Mouse (Mus musculus): ENCODE measurements around the gene Ccdc97.
A peak's percentile ranks its signal among the peaks of the same experiment; 100 is the strongest.

Ccdc97 gene

DNA sequence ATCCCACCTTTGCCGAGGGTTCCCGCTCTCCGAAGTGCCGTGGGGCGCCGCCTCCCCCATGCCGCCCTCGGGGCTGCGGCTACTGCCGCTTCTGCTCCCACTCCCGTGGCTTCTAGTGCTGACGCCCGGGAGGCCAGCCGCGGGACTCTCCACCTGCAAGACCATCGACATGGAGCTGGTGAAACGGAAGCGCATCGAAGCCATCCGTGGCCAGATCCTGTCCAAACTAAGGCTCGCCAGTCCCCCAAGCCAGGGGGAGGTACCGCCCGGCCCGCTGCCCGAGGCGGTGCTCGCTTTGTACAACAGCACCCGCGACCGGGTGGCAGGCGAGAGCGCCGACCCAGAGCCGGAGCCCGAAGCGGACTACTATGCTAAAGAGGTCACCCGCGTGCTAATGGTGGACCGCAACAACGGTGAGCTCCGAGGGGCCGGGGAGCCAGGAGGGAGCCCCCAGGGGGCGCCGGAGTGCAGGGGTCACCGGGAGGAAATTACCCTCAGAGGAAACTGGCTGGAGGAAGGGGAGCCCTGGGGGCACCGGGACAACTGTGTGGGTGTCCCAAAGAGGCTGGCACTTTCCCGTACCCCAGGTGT lies 31.0 kb downstream of the Ccdc97 start:
- no peak for DNase-seq

DNA sequence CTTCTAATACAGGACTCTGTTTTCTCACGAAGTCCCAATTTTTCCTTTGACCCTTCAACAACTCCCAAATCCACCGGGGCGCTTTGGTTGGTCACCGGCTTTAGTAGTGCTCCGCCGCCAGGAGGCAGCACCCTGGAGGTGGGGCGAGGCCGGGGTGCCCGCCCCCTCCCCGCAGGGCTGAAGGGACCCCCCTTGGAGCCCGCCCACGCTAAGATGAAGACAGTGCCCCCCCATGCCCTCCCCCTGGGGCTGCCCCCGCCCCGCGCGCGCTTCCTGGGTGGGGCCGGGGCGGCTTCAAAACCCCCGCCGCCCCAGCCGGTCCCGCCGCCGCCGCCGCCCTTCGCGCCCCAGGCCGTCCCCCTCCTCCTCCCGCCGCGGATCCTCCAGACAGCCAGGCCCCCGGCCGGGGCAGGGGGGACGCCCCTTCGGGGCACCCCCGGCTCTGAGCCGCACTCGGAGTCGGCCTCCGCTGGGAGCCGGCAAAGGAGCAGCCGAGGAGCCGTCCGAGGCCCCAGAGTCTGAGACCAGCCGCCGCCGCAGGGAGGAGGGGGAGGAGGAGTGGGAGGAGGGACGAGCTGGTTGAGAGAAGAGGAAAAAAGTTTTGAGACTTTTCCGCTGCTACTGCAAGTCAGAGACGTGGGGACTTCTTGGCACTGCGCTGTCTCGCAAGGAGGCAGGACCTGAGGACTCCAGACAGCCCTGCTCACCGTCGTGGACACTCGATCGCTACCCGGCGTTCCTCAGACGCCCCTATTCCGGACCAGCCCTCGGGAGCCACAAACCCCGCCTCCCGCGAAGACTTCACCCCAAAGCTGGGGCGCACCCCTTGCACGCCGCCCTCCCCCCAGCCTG lies 32.0 kb downstream of the Ccdc97 start, which contains the start of gene Tgfb1:
TSS of gene Tgfb1 (plus strand) at position 323 of the 852 bp plus-strand sequence.
- DNase-seq: peak; percentile 61

DNA sequence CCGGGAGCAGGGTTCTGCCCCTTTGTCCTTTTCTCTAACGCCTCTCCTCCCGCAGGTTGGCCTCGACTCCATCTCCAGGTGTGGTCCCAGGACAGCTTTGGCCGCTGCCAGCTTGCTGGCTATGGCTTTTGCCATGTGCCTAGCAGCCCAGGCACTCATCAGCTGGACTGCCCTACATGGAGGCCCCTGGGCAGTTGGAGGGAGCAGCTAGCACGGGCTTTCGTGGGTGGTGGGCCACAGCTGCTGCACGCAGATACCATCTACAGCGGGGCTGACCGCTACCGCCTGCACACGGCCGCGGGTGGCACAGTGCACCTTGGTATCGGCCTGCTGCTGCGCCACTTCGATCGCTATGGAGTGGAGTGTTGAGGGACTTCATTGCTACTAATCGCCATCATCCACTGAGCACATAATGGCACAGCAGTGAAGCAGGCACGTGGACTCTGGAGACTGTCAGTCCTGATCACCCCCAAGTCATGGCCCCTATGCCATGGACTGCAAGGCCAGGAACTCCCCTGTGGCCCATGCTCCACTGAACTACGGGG lies 32.9 kb downstream of the Ccdc97 start:
- no peak for DNase-seq

DNA sequence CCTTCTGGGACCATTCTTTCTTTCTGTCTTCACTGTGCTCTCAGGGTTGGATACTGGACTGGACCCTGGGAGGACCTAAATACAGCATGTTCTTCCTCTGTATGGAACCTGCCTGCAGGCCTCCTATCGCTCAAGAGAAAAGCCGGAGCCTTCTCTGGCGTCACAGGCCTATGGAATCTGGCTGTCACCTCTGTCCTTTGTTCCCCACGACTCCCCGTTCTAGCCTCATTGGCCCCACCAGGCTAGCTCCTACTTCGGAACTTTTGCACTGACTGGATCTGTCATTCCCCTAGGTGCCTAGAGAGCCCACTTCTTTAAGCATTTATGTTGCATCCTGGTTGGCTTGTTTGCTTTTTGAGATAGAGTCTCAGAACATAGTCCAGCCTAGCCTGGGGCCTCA lies 34.2 kb downstream of the Ccdc97 start:
- no peak for DNase-seq

DNA sequence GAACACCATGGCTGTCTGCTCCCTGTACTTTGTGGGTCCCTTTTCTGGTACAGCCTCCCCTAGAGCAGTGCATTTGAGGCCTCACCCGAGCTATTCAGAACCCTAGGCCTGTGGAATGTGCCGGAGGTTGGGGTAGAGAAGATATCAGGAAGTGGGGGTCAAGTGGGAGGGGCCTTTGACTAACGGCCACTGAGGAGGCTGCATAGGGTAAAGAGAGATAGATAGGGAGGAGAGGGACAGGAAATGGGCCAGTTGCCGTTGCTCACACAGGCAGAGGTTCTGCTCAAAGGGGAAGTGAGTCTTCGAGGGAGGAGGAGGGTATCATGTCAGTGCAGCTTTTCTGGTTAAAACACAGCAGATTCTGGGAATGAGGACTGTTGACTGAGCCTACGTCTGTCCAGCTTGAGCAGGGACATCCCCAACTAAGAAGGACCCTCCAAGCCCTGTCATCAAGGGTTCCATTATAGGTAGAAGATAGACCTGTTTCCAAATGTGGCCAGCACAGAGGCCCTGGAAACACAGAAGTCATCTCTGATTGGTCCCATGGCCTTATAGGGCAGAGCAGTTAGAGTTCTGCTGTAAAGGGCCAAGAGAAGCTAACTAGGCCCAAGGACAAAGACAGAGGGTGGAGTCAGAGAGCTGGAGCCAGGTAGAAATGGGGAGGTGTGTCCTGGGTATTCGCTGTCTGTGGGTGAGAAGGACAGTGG lies 35.3 kb downstream of the Ccdc97 start:
- no peak for DNase-seq

DNA sequence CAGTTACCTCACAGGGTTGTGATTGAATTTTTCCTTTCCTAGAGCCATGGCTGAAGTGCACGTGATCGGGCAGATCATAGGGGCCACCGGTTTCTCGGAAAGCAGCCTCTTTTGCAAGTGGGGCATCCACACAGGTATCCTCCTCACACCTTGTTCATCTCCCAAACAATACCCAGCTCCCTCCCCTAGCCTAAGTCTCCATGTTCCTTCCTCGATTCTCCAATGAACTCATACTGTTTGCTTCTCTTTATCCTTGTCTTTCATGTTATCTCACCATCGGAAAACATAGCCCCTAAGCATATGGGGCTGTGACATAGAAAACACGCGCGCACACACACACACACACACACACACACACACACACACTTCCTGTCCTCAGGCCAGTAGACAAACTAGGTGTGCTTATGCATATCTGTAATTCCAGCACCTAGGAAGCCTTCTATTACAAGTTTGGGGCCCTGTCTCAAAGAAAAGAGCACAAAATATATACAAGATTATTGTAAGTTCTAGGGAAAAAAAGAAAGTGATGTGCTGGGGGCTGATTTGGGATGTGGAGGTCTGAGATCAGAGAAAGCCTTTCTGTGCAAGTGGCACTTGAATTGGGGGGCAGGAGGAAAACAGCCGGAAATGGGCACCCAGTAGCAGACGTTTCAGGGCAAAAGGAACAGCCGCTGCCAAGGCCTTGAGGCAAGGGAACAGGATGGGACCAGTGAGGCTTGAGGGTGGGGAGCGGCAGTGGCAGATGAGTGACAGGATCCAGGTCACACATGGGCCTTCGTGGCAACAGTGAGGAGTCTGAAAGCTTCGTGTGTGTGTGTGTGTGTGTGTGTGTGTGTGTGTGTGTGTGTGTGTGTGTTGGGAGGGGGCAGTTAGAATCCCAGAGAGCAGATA lies 37.3 kb downstream of the Ccdc97 start:
- no peak for DNase-seq

DNA sequence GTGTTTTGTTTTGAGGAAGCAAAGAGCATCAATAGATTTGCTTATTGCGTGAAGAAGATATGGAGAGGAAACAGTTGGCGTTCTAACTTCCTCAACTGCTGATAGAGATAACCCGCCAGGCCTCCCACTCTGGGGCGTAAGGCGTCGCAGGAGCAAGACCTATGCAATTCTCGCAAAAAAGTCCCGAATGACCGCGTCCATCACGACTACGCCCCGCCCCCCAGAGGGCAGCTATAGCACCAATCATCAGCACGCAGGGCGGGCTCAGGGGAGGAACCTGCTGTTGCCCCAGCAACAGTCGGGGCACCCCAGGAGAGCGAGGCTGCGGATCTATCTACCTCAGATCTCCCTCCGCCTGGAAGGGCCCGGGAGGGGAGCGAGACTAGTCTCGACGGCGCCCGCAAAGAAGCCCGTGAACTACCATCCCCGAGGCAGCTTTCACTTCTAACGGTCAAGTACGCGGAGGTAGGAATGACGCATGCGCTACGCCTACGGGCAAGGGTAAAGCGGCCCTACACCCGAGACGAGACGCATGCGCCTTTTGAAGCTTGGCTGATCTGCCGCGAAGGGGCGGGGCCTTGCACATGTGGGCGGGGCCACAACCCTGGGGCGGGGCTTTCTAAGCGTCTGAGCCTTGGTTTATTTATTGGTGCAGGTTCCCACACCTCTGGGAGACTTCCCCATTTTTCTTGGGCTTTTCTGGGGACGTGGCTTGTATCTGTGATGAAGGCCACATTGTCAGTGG lies 38.2 kb downstream of the Ccdc97 start, which contains the start of gene B9d2:
TSS of gene B9d2 (plus strand) at position 267 of the 745 bp plus-strand sequence.
- peak; percentile 97 for DNase-seq

DNA sequence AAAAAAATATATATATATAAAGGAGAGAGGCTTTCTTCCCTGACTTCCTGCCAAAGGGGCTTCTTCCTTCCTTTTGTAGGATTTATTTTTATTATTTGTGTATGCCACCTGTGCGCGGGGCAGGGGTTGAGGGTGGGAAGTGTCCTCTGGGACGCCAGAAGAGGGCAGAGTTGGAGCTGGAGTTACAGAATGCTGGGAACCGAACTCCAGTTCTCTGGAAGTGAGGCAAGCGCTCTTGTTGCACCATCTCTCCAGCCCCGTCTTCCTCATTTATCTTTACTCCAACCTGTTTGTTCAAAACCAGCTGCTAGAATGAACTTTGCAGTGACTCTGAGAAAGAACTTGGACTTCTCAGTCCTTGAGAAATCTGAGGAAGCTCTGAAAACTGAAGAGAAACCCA lies 38.9 kb downstream of the Ccdc97 start:
- no peak for DNase-seq

DNA sequence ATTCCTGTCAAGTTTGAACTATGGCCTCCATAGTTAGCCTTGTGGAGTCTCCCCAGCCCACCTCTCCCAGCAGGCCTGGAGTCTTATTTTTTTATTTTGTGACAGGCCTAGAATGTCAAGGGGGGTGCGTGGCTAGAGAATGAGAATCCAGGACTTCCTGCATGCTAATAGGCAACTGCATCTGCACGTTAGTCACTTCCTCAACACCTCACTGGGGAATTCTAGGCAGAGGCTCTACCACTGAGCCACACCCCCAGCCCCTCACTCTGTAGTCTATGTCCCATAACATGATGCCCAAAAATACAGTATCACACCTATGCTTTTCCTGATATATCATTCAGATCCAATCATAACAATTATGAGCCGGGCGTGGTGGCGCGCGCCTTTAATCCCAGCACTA lies 41.9 kb downstream of the Ccdc97 start:
- DNase-seq: no peak

DNA sequence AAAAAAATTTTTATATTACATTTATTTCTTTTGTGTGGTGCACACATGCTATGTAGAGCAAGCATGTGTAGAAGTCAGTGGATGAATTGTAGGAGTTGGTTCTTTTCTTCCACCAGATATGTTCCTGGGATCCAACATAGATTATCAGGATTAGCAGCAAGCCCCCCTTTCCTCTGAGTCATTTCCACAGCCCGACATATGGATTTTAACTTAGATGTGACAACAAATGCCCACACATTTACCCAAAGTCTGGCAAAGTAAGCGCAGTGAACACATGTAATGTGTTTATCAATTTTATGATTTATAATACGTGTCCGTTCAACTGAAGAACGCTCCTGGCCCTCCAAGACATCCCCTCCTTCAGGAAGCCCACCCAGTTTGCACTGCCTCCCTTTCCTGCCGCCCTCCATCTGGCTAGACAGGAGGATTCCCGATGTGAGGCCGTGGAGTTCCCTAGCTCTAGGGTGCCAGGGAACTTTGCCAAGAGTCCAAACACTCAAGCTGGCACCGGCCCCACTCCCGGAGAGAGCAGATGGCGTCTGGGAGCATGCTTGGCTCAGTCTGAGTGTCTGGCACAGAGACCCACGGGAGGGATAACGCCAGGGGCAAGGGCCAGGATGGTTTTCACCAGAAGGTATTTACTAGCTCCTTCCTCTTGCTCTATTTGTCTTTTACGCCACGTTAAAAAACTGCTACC lies 42.7 kb downstream of the Ccdc97 start:
- peak; percentile 89 for DNase-seq

DNA sequence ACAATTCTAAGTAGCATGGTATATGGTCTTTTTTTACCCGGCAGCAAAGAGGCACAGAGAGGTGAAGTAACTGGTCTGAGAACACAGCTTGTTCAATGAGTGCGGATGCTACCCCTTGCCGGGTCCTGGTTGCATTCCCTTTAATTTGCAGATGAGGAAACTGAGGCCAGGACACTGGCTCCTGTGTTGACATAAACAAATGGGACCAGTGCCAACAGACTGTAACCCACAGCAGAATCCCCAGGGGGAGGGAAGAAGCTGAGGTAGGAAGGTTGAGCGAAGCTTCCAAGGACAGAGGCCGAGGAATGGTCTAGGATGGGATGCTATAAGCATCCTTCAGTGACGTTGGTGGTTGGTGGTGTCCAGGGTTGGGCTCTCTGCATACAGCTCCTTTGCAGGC lies 43.5 kb downstream of the Ccdc97 start:
- no peak for DNase-seq

DNA sequence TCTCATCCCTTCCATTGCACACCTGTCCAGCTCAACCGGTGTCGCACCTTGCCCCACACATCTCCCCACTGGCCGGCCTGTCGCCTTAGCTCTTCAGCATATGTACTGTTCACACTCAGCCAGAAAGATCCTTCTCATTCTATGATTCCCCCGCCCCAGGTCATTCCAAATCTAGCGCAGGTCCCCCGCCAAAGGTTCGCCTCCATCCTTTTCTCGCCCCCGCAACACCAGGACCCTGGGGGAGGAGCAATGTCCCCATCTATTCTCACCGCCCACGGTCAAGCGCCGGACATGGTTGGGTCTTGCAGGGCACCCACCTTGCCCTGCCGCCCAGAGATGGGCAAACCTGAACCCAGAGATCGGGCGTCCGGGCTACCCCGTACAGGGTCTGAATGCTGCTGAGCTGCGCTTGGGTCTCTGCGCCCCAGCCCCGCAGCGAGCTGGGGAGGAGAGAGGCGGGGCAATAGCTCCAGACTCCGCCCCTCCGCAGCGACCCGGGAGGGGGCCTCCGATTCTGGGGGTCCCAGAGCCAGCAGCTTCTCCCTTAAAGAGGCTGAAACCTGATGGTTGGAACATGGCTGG lies 44.1 kb downstream of the Ccdc97 start, which contains the start of gene Tmem91:
TSS of gene Tmem91 (minus strand) at position 448 of the 582 bp plus-strand sequence.
- no peak for DNase-seq

DNA sequence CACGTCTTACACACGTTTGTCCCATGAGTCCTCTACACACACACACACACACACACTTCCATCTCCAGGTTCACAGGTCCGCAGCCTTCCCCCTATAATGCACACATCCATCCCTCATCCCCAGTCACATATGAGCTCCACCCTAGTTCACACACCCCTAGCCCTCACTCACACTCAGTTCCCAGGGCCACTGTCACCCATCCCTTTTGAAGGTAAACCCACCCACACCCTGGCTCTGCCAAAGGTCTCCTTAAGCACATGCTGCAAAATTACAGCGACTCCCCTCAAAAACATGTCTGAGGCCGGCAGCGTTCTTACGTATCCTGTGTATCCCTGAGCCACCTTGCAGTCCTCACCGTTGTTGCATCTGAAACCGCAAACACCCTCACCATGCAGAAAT lies 44.6 kb downstream of the Ccdc97 start:
- no peak for DNase-seq

DNA sequence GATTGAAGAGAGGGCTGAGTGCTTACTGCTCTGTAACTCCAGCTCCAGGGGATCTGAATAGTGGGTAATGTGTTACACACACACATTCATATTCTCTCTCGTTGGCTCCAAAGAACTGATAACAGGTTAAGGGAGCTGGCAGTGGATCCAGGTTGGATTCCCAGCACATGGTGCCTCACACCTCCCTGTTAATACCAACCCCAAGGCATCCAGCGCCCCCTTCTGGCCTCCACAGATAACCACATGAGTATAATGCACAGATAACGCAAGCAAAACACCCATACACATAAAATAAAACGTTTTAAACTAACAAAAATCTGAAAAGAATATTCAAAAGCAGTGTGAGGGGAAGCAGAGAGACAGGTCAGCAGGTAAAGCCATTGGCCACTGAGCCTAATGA lies 46.4 kb downstream of the Ccdc97 start:
- DNase-seq: no peak

DNA sequence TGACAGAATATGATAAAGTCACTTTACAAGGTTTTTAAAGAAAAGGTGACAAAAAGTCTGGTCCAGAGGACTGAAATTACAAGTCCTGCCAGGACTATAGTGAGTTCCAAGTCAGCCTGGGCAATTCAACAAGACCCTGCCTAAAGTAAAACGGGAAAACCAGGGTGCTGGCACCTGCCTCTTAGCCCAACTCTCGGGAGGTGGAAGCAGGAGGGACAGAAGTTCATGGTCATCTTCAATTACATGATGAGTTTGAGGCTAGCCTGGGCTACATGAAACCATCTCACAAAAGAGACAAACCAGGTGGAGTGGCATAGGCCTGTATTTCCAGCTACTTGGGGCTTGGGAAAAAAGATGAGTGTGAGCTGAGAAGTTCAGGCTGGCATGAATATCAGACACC lies 47.2 kb downstream of the Ccdc97 start:
- DNase-seq: no peak

DNA sequence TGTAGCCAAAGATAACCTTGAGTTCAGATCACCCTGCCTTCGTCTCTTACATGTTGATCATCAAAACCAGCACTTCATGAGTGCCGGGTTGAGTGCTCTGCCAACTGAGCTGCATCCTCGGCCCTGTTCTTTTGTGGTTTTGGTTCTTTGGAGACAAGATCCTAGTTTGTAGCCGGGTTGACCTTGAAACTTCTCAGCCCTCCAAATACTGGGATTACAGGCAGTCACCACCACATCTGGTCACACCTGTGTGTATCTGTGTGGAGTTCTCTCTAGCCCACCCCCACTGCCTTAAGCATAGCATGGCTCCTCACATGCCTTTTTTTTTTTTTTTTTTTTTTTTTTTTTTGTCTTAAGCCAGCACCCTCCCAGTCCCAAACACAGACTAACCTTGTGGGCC lies 48.8 kb downstream of the Ccdc97 start:
- no peak for DNase-seq

DNA sequence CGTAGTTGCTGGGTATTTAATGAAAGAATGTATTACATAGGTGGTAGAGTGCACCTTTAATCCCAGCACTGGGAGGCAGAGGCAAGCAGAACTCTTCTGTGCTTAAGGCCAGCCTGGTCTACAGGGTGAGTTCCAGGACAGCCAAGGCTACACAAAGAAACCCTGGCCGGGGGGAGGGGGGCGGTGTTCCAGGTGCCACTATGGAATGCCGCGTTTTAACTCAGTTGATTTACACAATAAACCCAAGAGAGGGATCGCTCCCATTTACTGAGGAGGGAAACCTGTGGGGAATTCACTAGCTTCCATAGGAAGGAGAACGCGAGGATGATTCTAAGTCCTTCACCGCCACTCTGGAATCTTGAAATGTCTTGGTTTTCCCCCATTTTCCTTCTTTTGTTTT lies 49.3 kb downstream of the Ccdc97 start:
- no peak for DNase-seq

DNA sequence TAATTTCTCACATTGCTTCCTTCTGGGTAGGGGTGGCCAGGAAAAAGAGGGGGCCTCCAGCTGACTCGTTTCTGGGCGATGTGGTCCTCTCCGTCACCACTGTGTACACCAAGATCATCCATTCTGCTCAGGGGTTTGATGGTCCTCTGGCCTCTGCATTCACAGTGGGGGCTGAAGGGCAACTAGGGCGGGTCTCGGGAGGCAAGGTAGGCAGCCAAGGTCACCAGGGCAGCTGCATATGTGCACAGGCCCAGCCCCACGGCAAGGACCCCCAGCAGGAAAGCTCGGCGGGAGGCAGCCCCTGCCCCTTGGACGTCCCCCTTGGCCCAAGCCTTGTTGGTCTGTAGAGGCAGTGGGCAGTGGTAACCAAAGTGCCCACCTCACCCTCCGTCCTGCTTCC lies 49.7 kb downstream of the Ccdc97 start:
- no peak for DNase-seq

DNA sequence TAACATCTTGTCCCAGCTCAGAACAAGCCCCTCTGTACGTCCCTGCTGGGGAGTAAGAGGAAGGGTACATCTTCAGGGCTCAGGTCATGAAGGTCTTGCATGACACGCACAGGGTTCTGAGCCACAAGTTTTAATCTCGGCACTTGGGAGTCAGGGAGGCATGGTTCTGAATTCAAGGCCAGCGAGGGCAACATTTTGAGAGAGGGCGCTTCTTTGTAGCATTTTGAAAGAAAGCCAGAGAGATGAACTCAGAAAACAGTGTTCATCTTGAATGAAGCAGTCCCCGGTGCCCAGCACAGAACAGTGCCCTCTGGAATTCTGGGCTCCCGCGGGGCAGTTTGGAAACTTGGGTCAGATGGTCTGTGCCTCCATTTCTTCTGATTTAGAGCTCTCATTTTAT lies 52.5 kb downstream of the Ccdc97 start:
- no peak for DNase-seq

Measured in kidney, adult 11 months (tissue).